Mouse (Mus musculus) hindbrain, embryonic 13.5 days (tissue): Measurements from ENCODE around the gene Zc3h18. TPM values are rescaled to one million over a fixed set of nuclear protein-coding genes. Genes with fewer than 3 reads are reported as not detected.

ENCODE experiments used
- ATAC-seq: fragments of 200-750 bp; cut with Nextera tagmentation; 2 replicates; pipeline ENCODE4 v1.8.0; 2017; ENCODE audit warnings: moderate TSS enrichment; ENCODE audit not compliant: low FRiP score
- H3K27ac ChIP-seq: fragments of 300-500 bp; sonication (generic); 2 replicates; pipeline ENCODE4 v1.5.1; 2015; ENCODE audit warnings: inconsistent platforms, mild to moderate bottlenecking, moderate library complexity
- H3K27me3 ChIP-seq: fragments of 300-500 bp; sonication (generic); 2 replicates; pipeline ENCODE4 v1.6.1; 2015; ENCODE audit warnings: mild to moderate bottlenecking, inconsistent platforms
- H3K36me3 ChIP-seq: fragments of 300-500 bp; sonication (generic); 2 replicates; pipeline ENCODE4 v1.6.1; 2015; ENCODE audit warnings: mild to moderate bottlenecking, inconsistent platforms
- H3K4me1 ChIP-seq: fragments of 300-500 bp; sonication (generic); replicated peaks from 2 replicates; pipeline ENCODE4 v1.6.1; 2015; ENCODE audit warnings: inconsistent platforms
- H3K4me2 ChIP-seq: fragments of 300-500 bp; sonication (generic); 2 replicates; pipeline ENCODE4 v1.6.1; 2015; ENCODE audit warnings: inconsistent platforms, mild to moderate bottlenecking, moderate library complexity
- H3K4me3 ChIP-seq: fragments of 300-500 bp; sonication (generic); 2 replicates; pipeline ENCODE4 v1.5.1; 2015; ENCODE audit warnings: mild to moderate bottlenecking, inconsistent platforms
- H3K9ac ChIP-seq: fragments of 300-500 bp; sonication (generic); 2 replicates; pipeline ENCODE4 v1.6.1; 2015; ENCODE audit warnings: mild to moderate bottlenecking, inconsistent platforms
- H3K9me3 ChIP-seq: fragments of 300-500 bp; sonication (generic); 2 replicates; pipeline ENCODE4 v1.6.1; 2016; ENCODE audit warnings: inconsistent platforms
- WGBS: fragments of 180-500 bp; shearing (Covaris S2); methylation state at CpG from one replicate; pipeline ENCODE4 v1.1.7; 2015; 5-methylcytosine and 5-hydroxymethylcytosine counted together
- polyA plus RNA-seq: library from polyadenylated mRNA; unstranded; fragments of >200 nt; fragmentation: Nextera tagmentation; extraction: Ambion mirVana; gene quantifications from 2 replicates; pipeline ENCODE4 v1.2.1, GENCODE M21; 2015

The Zc3h18 gene
- polyA plus RNA-seq, 1 experiment from 2014 or later, result 38.5 TPM

DNA sequence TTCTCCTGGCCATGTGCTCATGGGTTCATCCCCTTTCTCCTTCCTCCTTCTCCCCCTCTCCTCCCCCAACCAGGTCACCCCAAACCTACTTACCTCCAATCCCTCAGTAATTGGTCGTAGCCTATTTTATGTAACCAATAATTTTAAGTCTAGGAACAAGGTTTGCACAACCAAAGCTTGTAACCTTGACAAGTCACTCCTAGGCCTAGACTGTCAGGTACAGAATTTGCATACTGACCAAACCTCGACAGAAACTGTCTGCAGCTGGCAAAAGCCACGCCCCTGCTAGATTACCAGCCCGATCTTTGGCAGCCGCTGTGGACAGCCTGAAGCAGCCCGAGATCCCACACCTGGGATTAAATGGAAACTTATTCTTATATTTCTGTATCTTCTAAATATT, 4.7 kb upstream of the Zc3h18 start:
- Histone ChIP-seq H3K9ac (no peak overlapping the region), H3K4me1 (peaks cover 13% of the 10 kb centered on the region), H3K4me2 (no peak overlapping the region), H3K9me3 (no peaks in the 10 kb centered on the region), H3K27ac (no peak overlapping the region), H3K4me3 (no peak overlapping the region), H3K27me3 (0 out of 2 replicates have a peak, but pooled peaks cover 5% of the 10 kb centered on the region), H3K36me3 (no peaks in the 10 kb centered on the region)
- ATAC-seq, result no peak
- WGBS, result 79% methylated on average over 6 of the region's 6 CpGs

DNA sequence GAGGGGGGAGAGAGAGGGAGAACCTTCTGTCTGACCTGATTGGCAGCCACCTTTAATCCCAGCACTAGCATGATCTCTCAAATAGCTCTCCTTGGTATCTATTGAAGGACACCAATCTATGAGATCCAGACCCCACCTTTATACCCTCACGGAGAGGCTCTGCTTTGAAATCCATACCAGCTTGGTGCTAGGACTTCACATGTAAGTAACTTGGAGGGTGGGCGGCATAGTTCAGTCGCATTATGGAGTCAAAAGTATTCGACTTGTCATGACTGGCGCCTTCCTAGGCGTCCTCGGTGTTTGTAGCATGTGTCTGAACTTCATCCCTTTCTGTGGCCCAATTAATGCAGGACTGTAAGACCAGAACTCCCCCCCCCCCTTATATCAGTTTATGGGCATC, 1.1 kb upstream of the Zc3h18 start:
- peak overlapping the region; percentile 94; the same call in 1 of the 2 replicates for H3K4me3 ChIP-seq
- H3K27ac ChIP-seq, result no peak overlapping the region
- no peak overlapping the region for H3K9ac ChIP-seq
- 88% methylated on average over 7 of the region's 7 CpGs for WGBS
- peak overlapping the region; percentile 60 for H3K4me2 ChIP-seq
- no peaks in the 10 kb centered on the region for H3K9me3 ChIP-seq
- H3K4me1 ChIP-seq, result peaks cover 35% of the 10 kb centered on the region
- no peak for ATAC-seq
- peaks cover 10% of the 10 kb centered on the region for H3K36me3 ChIP-seq
- H3K27me3 ChIP-seq, result 0 out of 2 replicates have a peak, but pooled peaks cover 5% of the 10 kb centered on the region

DNA sequence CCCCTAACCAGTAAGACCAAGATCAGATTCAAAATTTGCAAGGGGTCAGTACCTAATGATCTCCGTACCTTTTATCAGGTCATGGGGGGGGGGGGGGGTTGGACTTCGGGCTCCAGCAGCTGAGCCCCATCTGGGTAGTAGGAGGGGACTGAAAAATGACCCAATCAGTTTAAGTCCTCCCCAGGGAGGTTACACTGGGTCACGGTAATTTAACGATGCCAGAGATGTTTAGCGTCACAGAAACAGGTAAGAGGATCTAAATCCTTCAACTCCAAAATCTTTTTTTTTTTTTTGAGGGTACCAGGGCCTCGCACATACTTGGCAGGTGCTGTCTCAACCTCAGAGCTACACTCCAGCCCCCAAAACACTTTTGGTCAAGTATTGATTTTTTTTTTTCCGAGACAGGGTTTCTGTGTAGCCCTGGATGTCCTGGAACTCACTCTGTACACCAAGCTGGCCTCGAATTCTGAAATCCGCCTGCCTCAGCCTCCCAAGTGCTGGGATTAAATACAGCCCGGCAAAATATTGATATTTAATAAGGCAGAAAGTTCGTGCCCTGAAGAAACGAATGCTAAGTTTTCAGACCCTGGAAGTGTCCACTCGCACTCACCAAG, 551 bp upstream of the Zc3h18 start:
- ATAC-seq, result peak; percentile 38
- H3K27ac ChIP-seq, result peak overlapping the region; percentile 96
- WGBS, result 24% methylated on average over 13 of the region's 13 CpGs
- peak overlapping the region; percentile 94 for H3K4me3 ChIP-seq
- H3K36me3 ChIP-seq, result peaks cover 12% of the 10 kb centered on the region
- H3K9me3 ChIP-seq, result no peaks in the 10 kb centered on the region
- 0 out of 2 replicates have a peak, but pooled peaks cover 3% of the 10 kb centered on the region for H3K27me3 ChIP-seq
- peak overlapping the region; percentile 67 for H3K9ac ChIP-seq
- peaks cover 36% of the 10 kb centered on the region for H3K4me1 ChIP-seq
- peak overlapping the region; percentile 60 for H3K4me2 ChIP-seq

DNA sequence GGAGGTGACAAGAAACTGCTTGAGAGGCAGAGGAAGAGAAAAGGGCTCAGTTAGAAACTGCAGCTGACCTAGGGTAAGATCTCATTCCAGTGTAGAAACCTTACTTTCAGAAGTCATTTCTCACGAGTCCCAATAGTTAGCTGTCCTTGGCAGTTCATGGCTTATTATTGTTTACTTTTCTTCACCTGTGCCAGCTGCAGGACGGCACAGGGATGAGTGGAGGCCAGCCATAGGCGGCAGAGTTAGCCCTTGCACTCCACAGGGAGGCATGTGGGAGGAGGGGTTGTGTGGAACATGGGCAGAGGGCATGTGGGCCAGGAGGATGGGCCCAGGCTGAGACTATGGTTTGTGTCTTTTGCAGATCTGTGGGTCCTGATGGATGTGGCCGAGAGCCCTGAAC, 6.6 kb downstream of the Zc3h18 start:
- Histone ChIP-seq H3K27ac (no peak overlapping the region), H3K27me3 (no peaks in the 10 kb centered on the region), H3K4me2 (no peak overlapping the region), H3K4me3 (no peak overlapping the region), H3K9ac (no peak overlapping the region), H3K4me1 (peaks cover 18% of the 10 kb centered on the region), H3K9me3 (no peaks in the 10 kb centered on the region), H3K36me3 (peaks cover 68% of the 10 kb centered on the region)
- no peak for ATAC-seq
- WGBS, result 84% methylated on average over 4 of the region's 4 CpGs

DNA sequence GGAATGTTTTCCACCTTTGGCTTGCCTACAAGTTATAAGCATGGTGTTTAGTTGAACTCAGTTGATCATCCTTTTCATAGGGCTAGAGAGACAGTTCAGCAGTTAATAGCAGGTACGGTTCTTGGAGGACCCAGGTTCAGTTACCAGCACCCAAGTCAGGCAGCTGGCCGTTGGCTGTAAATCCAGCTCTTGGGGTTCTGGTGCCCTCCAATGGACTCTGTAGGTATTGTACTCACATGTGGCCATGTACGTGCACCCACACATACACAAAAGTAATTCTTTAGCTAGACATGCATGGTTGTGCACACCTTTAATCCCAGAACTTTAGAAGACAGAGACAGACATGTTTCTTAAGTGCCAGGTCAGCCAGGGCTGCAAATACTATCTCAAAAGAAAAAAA, 12.9 kb downstream of the Zc3h18 start:
- 89% methylated on average over 3 of the region's 3 CpGs for WGBS
- Histone ChIP-seq H3K27ac (no peak overlapping the region), H3K9me3 (no peaks in the 10 kb centered on the region), H3K36me3 (peaks cover 91% of the 10 kb centered on the region), H3K4me1 (no peaks in the 10 kb centered on the region), H3K4me3 (no peak overlapping the region), H3K4me2 (no peak overlapping the region), H3K9ac (no peak overlapping the region), H3K27me3 (no peaks in the 10 kb centered on the region)
- no peak for ATAC-seq

DNA sequence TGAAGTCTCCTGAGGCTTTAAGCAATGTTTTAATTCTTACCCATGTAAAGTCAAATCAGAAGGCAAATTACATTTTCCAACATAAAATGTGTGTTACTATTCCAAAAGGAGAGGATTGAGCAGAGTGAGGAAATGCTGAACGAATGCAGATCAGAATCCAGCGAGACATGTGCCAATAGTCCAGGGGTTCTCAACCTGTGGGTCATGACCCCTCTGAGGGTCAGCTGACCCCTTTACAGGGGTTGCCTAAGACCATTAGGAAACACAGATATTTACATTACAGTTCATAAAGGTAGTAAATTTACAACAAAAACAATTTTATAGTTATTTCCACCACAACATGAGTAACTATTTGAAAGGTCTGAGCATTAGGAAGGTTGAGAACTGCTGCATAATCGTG, 14.3 kb downstream of the Zc3h18 start:
- no peak for ATAC-seq
- 90% methylated on average over 3 of the region's 3 CpGs for WGBS
- no peak overlapping the region for H3K4me2 ChIP-seq
- no peak overlapping the region for H3K27ac ChIP-seq
- H3K4me3 ChIP-seq, result no peak overlapping the region
- H3K27me3 ChIP-seq, result no peaks in the 10 kb centered on the region
- peaks cover 90% of the 10 kb centered on the region for H3K36me3 ChIP-seq
- H3K4me1 ChIP-seq, result no peaks in the 10 kb centered on the region
- no peaks in the 10 kb centered on the region for H3K9me3 ChIP-seq
- no peak overlapping the region for H3K9ac ChIP-seq

DNA sequence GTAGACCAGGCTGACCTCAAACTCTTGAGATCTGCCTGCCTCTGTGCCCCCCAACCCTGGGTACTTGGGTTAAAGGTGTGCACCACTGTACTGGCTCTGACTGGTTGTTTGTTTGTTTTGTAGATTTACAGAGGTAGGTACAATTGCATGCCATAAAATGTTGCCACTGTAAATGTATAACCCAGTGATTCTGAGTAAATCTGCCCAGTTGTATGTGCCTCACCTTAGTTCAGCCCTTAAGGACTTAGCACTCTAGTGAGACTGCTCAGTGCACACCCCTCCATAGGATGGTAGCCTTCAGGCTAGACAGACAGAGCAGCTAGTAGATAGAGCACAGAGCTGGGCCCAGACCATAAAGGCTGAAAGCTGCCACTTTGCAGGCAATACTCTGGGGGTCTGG, 17.3 kb downstream of the Zc3h18 start:
- Histone ChIP-seq H3K36me3 (peaks cover 83% of the 10 kb centered on the region), H3K9ac (no peak overlapping the region), H3K27ac (no peak overlapping the region), H3K9me3 (no peaks in the 10 kb centered on the region), H3K4me1 (no peaks in the 10 kb centered on the region), H3K4me2 (no peak overlapping the region), H3K27me3 (no peaks in the 10 kb centered on the region), H3K4me3 (no peak overlapping the region)
- no peak for ATAC-seq

DNA sequence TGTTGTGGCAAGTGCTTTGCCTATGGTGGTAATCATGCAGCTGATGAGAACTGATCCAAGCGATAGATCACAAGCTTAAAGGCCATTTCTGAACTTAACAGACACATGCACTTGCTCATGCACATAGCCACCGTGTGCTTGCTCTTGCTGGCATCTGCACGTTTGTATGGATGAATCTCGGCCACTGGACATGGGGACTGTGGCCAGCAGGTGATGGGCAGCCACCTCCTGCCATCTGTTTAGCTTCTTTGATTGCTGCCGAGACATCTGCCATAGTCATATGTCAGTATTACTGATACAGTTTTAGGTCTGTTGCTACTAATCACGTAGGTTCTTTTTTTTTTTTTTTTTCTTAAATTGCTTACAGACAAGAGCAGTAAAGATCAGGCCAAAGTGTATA, 18.9 kb downstream of the Zc3h18 start:
- no peaks in the 10 kb centered on the region for H3K4me1 ChIP-seq
- no peak overlapping the region for H3K4me3 ChIP-seq
- no peak overlapping the region for H3K9ac ChIP-seq
- peaks cover 86% of the 10 kb centered on the region for H3K36me3 ChIP-seq
- ATAC-seq, result no peak
- 80% methylated on average over 6 of the region's 6 CpGs for WGBS
- no peak overlapping the region for H3K27ac ChIP-seq
- no peaks in the 10 kb centered on the region for H3K9me3 ChIP-seq
- H3K4me2 ChIP-seq, result no peak overlapping the region
- H3K27me3 ChIP-seq, result no peaks in the 10 kb centered on the region

DNA sequence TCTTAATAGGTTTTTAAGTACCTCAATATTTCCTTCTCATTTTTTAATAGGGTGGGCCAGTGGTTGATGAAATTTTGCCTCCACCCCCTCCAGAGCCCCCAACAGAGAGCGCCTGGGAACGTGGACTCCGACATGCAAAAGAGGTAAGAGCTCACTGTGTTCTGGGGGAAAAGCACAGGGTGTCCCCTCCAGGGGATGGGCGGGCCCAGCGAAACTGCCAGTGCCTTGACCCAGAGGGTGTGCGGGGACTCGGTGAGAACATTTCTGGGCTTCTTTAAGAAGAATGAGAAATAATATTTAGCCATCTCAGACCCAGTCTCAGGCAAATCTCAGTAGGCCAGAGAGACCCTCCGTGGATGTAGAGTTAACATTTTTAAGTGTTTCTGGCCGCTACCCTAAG, 21.8 kb downstream of the Zc3h18 start:
- H3K9ac ChIP-seq, result no peak overlapping the region
- WGBS, result 94% methylated on average over 9 of the region's 9 CpGs
- no peaks in the 10 kb centered on the region for H3K27me3 ChIP-seq
- H3K4me2 ChIP-seq, result no peak overlapping the region
- no peak overlapping the region for H3K27ac ChIP-seq
- no peak for ATAC-seq
- H3K4me3 ChIP-seq, result no peak overlapping the region
- peaks cover 91% of the 10 kb centered on the region for H3K36me3 ChIP-seq
- H3K9me3 ChIP-seq, result no peaks in the 10 kb centered on the region
- no peaks in the 10 kb centered on the region for H3K4me1 ChIP-seq

DNA sequence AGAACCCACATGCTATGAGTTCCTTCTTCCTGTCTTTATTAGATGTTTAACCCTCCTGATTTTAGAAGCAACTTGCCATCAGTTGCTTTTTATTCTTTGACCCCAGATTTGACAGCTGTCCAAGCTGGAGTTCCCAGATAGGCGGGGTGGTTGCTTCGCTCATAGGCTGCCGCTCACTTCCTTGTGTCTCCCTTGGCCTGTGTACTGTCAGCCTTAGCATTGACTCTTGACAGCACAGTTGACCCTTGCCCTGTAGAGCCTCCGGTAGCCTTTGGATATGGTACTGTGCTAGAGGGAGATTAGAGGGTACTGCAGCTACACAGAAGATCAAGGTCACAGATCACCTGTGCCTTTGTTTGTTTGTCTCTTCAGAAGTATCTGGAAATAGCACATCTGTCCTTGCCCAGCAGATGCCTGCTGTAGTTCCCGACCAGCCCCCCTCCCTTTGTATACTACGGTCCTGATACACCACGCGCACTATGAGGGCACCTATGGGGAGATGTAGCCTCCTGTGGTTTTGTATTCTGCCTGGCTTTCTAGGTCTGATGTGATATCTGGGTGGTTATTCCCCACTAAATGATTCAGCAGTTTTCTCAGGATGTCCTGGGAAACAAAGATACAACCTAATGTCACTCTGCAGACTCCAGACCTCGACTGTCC, 28.9 kb downstream of the Zc3h18 start:
- H3K9me3 ChIP-seq, result no peaks in the 10 kb centered on the region
- H3K9ac ChIP-seq, result no peak overlapping the region
- no peak overlapping the region for H3K27ac ChIP-seq
- H3K4me2 ChIP-seq, result no peak overlapping the region
- H3K27me3 ChIP-seq, result no peaks in the 10 kb centered on the region
- WGBS, result 95% methylated on average over 9 of the region's 9 CpGs
- no peak for ATAC-seq
- H3K4me3 ChIP-seq, result no peak overlapping the region
- H3K36me3 ChIP-seq, result peaks cover 99% of the 10 kb centered on the region
- H3K4me1 ChIP-seq, result no peaks in the 10 kb centered on the region

DNA sequence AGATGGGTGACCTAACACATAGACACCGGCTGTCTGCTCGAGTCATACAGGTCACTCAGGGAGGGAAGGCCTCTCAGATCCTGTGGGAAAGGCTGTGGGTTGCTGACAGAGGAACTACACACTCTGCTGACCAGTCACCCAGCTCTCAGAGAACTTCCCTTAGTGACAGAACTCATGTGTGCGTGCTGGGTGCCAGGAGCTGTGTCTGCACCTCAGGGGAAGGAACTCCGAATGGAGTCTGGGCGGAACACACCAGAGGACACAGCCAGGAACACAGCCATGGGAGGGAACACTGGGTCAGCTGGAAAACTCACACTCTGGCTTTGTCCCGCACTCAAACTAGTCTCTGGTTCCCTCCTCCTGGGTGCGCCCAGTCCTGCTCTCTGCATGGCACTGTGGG, 31.3 kb downstream of the Zc3h18 start:
- no peak for ATAC-seq
- Histone ChIP-seq H3K4me3 (no peak overlapping the region), H3K27me3 (no peaks in the 10 kb centered on the region), H3K9me3 (no peaks in the 10 kb centered on the region), H3K36me3 (peaks cover 99% of the 10 kb centered on the region), H3K4me1 (no peaks in the 10 kb centered on the region), H3K4me2 (no peak overlapping the region), H3K9ac (no peak overlapping the region), H3K27ac (no peak overlapping the region)
- 94% methylated on average over 7 of the region's 7 CpGs for WGBS

DNA sequence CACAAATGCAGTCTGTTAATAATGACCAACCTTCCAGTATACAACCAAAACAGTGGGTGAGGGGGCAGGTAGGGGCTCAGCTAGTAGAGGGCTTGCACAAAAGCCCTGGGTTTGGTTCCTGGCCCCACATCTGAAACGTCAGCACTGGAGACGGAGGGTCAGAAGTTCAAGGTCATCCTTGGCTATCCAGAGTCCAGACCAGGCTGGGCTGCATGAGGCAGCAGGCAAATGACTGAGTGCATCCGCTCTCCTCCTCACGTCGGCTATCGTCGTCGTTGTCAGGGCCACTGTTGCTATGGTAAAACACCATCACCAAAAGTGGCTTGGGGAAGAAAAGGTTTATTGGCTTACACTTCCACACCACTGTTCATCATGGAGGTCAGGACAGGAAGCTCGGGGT, 37.9 kb downstream of the Zc3h18 start:
- ATAC-seq, result no peak
- no peaks in the 10 kb centered on the region for H3K4me1 ChIP-seq
- WGBS, result 85% methylated on average over 9 of the region's 9 CpGs
- no peak overlapping the region for H3K9ac ChIP-seq
- no peaks in the 10 kb centered on the region for H3K9me3 ChIP-seq
- H3K4me2 ChIP-seq, result no peak overlapping the region
- peaks cover 97% of the 10 kb centered on the region for H3K36me3 ChIP-seq
- no peak overlapping the region for H3K27ac ChIP-seq
- no peak overlapping the region for H3K4me3 ChIP-seq
- H3K27me3 ChIP-seq, result no peaks in the 10 kb centered on the region

DNA sequence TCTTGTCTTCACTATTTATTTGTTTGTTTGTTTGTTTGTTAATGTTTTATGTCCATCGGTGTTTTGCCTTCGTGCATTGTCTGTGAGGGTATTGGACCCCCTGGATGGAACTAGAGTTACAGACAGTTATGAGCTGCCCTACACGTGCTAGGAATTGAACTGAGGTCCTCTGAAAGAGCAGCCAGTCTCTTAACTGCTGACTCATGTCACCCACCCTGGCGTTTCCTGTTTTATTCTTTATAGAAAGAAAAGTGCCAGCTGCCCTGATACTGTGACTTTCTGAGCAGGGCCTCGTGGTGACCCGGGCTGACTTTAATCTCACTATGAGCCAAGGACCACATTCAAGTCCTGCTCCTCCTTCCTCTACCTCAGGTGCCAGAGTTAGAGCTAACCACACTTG, 39.1 kb downstream of the Zc3h18 start:
- no peak overlapping the region for H3K27ac ChIP-seq
- no peak overlapping the region for H3K9ac ChIP-seq
- no peak overlapping the region for H3K4me2 ChIP-seq
- no peaks in the 10 kb centered on the region for H3K9me3 ChIP-seq
- H3K36me3 ChIP-seq, result peaks cover 90% of the 10 kb centered on the region
- no peak overlapping the region for H3K4me3 ChIP-seq
- 95% methylated on average over 6 of the region's 6 CpGs for WGBS
- H3K27me3 ChIP-seq, result no peaks in the 10 kb centered on the region
- ATAC-seq, result no peak
- no peaks in the 10 kb centered on the region for H3K4me1 ChIP-seq
